Mouse (Mus musculus) forebrain, embryonic 14.5 days (tissue): Measurements from ENCODE around the gene Pop5. TPM values are rescaled to one million over a fixed set of nuclear protein-coding genes. Genes with fewer than 3 reads are reported as not detected.
A peak's percentile ranks its signal among the peaks of the same experiment; 100 is the strongest.

Experiments used
- ATAC-seq: fragments of 200-750 bp; cut with Nextera tagmentation; 2 replicates; pipeline ENCODE4 v1.8.0; 2017; ENCODE audit warnings: mild to moderate bottlenecking, moderate library complexity
- DNase-seq: peaks from one replicate; pipeline ENCODE4 v3.0.0-alpha.2; 2015; ENCODE audit warnings: low spot score
- H3K27ac ChIP-seq: fragments of 300-500 bp; sonication (generic); 2 replicates; pipeline ENCODE4 v1.5.1; 2014; ENCODE audit warnings: low read depth, mild to moderate bottlenecking, control low read depth, low read length, moderate library complexity
- H3K27me3 ChIP-seq: fragments of 300-500 bp; sonication (generic); replicated peaks from 2 replicates; pipeline ENCODE4 v1.6.1; 2014; ENCODE audit warnings: low read length, control low read depth, mixed read lengths; ENCODE audit not compliant: control insufficient read depth, insufficient read depth
- H3K36me3 ChIP-seq: fragments of 300-500 bp; sonication (generic); 2 replicates; pipeline ENCODE4 v1.6.1; 2014; ENCODE audit warnings: low read length, control low read depth; ENCODE audit not compliant: control insufficient read depth, insufficient read depth
- H3K4me1 ChIP-seq: fragments of 300-500 bp; sonication (generic); 2 replicates; pipeline ENCODE4 v1.6.1; 2014; ENCODE audit warnings: antibody characterized with exemption, low read length, control low read depth; ENCODE audit not compliant: control insufficient read depth, insufficient read depth
- H3K4me2 ChIP-seq: fragments of 300-500 bp; sonication (generic); 2 replicates; pipeline ENCODE4 v1.6.1; 2014; ENCODE audit warnings: mild to moderate bottlenecking, control low read depth, low read length
- H3K4me3 ChIP-seq: fragments of 300-500 bp; sonication (generic); 2 replicates; pipeline ENCODE4 v1.5.1; 2014; ENCODE audit warnings: low read depth, low read length, control low read depth
- H3K9ac ChIP-seq: fragments of 300-500 bp; sonication (generic); 2 replicates; pipeline ENCODE4 v1.6.1; 2014; ENCODE audit warnings: mild to moderate bottlenecking, low read length, control low read depth, moderate library complexity
- H3K9me3 ChIP-seq: fragments of 300-500 bp; sonication (generic); replicated peaks from 2 replicates; pipeline ENCODE4 v1.6.1; 2016; ENCODE audit warnings: low read length, control low read depth, mixed read lengths; ENCODE audit not compliant: control insufficient read depth
- WGBS: fragments of 180-500 bp; shearing (Covaris S2); extraction: QIAGEN DNeasy Blood & Tissue Kit; methylation state at CpG from one replicate; pipeline ENCODE4 v1.1.7; 2014; 5-methylcytosine and 5-hydroxymethylcytosine counted together
- polyA plus RNA-seq: library from polyadenylated mRNA; unstranded; fragments of >200 nt; fragmentation: Nextera tagmentation; extraction: Ambion mirVana; gene quantifications from 2 replicates; pipeline ENCODE4 v1.2.1, GENCODE M21; 2014

The Pop5 gene
- polyA plus RNA-seq, 1 experiment from 2014 or later, result 105 TPM

DNA sequence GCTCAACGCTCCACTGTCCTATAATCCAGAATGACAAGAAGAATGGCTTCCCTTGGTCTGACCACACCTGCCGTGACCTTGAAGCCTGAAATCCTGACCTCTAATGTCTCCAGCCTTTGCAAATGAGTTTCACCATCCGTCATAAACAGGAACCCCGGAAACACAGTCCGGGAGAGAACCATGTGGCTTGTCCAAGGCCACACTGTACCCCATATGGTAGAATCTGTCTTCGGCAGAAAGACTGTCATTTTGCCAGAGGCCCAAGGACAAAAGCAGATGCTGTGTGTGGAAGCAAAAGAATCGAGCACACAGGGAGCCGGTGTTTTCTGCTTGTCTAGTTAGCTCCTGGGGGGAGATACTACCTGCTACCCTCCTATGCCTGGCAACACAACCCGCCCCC, 23.2 kb upstream of the Pop5 start:
- H3K4me3 ChIP-seq, result no peak overlapping the region
- H3K27me3 ChIP-seq, result 0 out of 2 replicates have a peak, but pooled peaks cover 3% of the 10 kb centered on the region
- no peak for ATAC-seq
- no peak overlapping the region for H3K9ac ChIP-seq
- peak overlapping the region; percentile 9; the same call in 1 of the 2 replicates for H3K27ac ChIP-seq
- DNase-seq, result no peak
- H3K4me2 ChIP-seq, result no peak overlapping the region
- no peaks in the 10 kb centered on the region for H3K36me3 ChIP-seq
- 66% methylated on average over 9 of the region's 9 CpGs for WGBS
- no peaks in the 10 kb centered on the region for H3K9me3 ChIP-seq
- peaks cover 7% of the 10 kb centered on the region for H3K4me1 ChIP-seq

DNA sequence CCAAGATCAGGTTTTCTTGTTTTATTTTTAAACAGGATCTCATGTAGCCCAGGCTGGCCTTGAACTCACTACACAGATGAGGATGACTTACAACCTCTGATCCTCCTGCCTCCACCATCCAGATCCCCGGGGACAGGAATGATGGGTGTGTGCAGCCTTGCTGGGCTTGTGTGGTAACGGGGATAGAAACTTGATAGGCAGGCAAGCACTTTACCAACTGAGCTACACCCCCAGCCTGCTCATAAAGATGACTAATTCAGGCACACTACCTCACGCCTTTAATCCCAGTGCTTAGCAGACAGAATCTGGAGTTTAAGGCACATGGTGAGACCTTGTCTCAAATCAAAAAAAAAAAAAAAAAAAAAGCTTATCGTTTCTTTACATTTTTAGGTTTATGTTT, 22.8 kb upstream of the Pop5 start:
- ATAC-seq (no peak), DNase-seq (no peak)
- no peaks in the 10 kb centered on the region for H3K9me3 ChIP-seq
- H3K4me3 ChIP-seq, result no peak overlapping the region
- WGBS, result 69% methylated on average over 4 of the region's 4 CpGs
- H3K27me3 ChIP-seq, result 0 out of 2 replicates have a peak, but pooled peaks cover 3% of the 10 kb centered on the region
- H3K4me1 ChIP-seq, result peaks cover 7% of the 10 kb centered on the region
- H3K9ac ChIP-seq, result no peak overlapping the region
- H3K36me3 ChIP-seq, result no peaks in the 10 kb centered on the region
- H3K4me2 ChIP-seq, result no peak overlapping the region
- H3K27ac ChIP-seq, result peak overlapping the region; percentile 9; the same call in 1 of the 2 replicates

DNA sequence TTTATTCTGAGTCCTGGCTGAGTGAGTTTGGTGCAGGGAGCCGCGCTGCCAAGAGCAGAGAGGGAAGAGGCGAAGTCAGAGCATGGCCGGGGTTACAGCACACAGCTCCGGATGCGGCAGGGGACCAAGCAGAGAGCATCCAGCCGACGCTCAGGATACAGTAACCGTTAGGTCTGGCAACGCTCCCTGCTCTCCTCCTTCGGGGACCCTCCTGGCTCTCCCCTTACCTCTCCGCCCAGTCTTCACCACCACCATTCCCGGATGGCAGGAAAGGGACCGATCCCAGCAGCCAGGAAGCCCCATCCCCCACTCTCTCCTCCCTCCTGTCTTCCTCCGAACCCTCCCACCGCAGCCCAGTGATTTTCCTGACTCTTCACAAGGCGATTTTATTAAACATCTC, 20.8 kb upstream of the Pop5 start:
- no peaks in the 10 kb centered on the region for H3K36me3 ChIP-seq
- H3K27ac ChIP-seq, result 0 out of 2 replicates have a peak overlapping the region, but pooled peaks have one; percentile 34
- H3K4me1 ChIP-seq, result peaks cover 7% of the 10 kb centered on the region
- peak overlapping the region; percentile 31 for H3K4me3 ChIP-seq
- 0% methylated on average over 17 of the region's 17 CpGs for WGBS
- H3K9ac ChIP-seq, result peak overlapping the region; percentile 63
- DNase-seq (peak; percentile 74), ATAC-seq (peak; percentile 79)
- H3K27me3 ChIP-seq, result 0 out of 2 replicates have a peak, but pooled peaks cover 3% of the 10 kb centered on the region
- no peaks in the 10 kb centered on the region for H3K9me3 ChIP-seq
- peak overlapping the region; percentile 48 for H3K4me2 ChIP-seq

DNA sequence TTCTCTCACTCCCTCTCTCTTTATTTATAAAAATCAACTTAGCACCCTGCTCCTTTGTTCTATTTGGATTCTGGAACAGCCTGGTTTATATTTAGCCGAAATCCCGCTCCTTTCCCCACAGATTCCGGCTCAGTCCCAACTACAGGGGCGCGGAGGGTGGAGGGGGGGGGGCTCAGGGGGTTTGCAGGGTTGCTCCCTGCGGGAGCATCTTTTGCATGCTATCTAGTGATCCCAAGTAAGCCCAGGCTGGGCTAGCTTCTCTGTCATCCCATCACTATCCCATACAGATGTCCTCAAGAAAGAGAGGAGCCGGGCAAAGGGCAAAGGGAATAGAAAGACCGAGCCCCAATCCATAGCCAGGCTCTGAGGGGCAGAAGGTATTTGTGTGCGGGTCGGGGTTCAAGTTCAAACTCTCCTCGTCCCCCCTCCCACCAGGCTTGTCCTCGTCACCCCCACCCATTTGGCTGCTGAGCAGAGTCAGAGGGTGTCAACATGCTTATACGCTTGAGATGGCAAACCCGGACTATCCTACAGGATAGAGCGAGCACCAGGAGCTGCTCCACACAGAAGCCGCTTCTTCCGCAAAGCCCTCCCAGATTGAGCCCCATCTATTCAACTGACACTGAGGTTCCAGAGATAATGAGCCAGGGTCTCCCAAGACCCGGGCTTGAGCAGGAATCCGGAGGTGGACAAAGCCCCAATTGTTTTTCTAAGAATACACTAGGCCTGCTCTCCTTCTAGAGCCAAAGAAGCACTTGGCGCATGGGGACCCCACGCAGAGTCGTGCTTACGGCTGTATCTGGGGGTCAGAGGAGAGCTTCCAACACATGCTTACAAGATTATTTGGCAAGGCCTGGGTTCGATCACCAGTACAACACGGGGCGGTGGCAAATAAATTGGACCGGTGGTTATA, 20.1 kb upstream of the Pop5 start:
- peaks cover 7% of the 10 kb centered on the region for H3K4me1 ChIP-seq
- peak overlapping the region; percentile 31 for H3K4me3 ChIP-seq
- 0 out of 2 replicates have a peak, but pooled peaks cover 3% of the 10 kb centered on the region for H3K27me3 ChIP-seq
- ATAC-seq (peak; percentile 81), DNase-seq (no peak)
- 9% methylated on average over 27 of the region's 27 CpGs for WGBS
- peak overlapping the region; percentile 34; the same call in 1 of the 2 replicates for H3K27ac ChIP-seq
- H3K9ac ChIP-seq, result peak overlapping the region; percentile 63
- no peaks in the 10 kb centered on the region for H3K36me3 ChIP-seq
- peak overlapping the region; percentile 48 for H3K4me2 ChIP-seq
- H3K9me3 ChIP-seq, result no peaks in the 10 kb centered on the region

DNA sequence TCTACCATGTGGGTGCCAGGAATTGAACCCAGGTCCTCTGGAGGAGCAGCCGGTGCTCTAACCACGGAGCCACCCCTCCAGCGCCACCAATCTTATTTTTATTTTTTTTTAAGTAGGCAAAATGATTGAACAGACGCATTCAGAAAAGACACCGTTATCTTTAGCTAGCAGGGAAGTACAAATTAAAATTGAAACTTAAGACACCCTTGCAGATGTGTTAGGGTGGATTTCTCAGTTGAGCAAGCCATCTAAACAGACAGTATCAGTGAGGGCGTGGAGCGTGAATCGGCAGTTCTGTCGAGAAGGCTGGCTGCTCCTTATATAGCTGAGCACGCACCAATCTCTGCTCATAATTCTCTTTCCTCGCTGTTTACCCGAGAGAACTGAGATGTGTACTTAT, 17.6 kb upstream of the Pop5 start:
- H3K4me2 ChIP-seq, result no peak overlapping the region

DNA sequence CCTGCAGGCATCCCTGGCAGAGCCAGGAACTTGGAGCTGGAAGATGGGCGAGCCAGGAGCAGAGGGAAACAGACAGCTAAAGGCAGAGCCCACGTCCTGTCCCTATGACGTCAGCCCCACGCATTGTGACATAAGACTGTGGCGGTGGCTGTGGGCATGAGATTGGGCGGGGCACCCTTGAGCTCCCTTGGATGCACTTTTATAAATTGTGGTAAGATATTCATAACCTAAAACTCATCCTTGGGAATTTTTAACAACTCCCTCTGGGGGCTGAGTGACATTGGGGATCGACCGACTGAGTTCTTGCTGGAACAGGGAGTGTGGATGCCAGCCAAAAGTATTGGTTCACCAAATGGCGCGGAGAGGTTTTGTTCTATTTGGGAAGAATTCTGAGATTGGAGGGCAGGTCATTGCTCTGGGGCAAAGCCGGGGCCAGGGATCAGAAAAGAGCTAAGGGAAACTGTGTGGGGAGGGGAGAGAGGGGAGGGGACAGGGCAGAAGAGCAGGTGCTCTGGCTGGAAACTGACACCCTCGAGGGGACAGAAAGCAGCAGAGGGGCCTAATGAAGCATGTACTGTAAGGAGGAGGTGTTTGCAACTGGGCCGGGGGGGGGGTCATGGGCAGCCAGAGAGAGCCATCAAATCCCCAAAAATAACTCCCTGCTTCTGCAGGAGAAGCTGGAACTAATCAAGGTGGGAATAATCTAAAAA, 14.6 kb upstream of the Pop5 start:
- ATAC-seq, result no peak
- Histone ChIP-seq H3K27ac (no peak overlapping the region), H3K27me3 (0 out of 2 replicates have a peak, but pooled peaks cover 3% of the 10 kb centered on the region), H3K9me3 (no peaks in the 10 kb centered on the region), H3K4me1 (no peaks in the 10 kb centered on the region), H3K36me3 (no peaks in the 10 kb centered on the region), H3K4me2 (no peak overlapping the region), H3K9ac (no peak overlapping the region), H3K4me3 (no peak overlapping the region)
- peak; percentile 43 for DNase-seq
- 25% methylated on average over 13 of the region's 13 CpGs for WGBS

More for the DNA sequence above, 17.6 kb upstream of the Pop5 start:
- no peak overlapping the region for H3K4me3 ChIP-seq
- no peak for ATAC-seq
- no peaks in the 10 kb centered on the region for H3K36me3 ChIP-seq
- peaks cover 7% of the 10 kb centered on the region for H3K4me1 ChIP-seq
- 0 out of 2 replicates have a peak, but pooled peaks cover 3% of the 10 kb centered on the region for H3K27me3 ChIP-seq
- H3K9ac ChIP-seq, result no peak overlapping the region
- no peak overlapping the region for H3K27ac ChIP-seq
- H3K9me3 ChIP-seq, result no peaks in the 10 kb centered on the region
- WGBS, result 95% methylated on average over 12 of the region's 12 CpGs
- no peak for DNase-seq

DNA sequence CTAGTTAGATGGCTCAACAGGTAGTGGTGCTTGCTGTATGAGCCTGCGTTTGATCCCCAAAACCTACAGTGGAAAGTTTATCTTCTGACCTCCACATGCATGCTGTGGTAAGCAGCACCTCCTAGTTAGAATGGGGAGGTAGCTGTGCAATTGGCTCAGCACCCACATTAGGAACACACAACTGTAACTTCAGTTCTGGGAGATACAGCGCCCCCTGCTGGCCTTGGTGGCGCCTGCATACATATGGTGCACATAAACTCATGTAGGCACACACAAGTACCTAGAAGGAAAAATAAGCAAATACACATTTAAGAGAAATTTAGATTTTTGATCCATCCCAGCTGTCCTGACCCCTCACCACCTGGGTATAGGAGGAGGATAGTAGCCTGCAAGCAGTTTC, 13.2 kb upstream of the Pop5 start:
- no peak for ATAC-seq
- H3K4me1 ChIP-seq, result no peaks in the 10 kb centered on the region
- no peaks in the 10 kb centered on the region for H3K27me3 ChIP-seq
- H3K9ac ChIP-seq, result no peak overlapping the region
- H3K4me3 ChIP-seq, result no peak overlapping the region
- H3K36me3 ChIP-seq, result no peaks in the 10 kb centered on the region
- no peak overlapping the region for H3K27ac ChIP-seq
- no peaks in the 10 kb centered on the region for H3K9me3 ChIP-seq
- 82% methylated on average over 3 of the region's 3 CpGs for WGBS
- H3K4me2 ChIP-seq, result no peak overlapping the region
- no peak for DNase-seq

DNA sequence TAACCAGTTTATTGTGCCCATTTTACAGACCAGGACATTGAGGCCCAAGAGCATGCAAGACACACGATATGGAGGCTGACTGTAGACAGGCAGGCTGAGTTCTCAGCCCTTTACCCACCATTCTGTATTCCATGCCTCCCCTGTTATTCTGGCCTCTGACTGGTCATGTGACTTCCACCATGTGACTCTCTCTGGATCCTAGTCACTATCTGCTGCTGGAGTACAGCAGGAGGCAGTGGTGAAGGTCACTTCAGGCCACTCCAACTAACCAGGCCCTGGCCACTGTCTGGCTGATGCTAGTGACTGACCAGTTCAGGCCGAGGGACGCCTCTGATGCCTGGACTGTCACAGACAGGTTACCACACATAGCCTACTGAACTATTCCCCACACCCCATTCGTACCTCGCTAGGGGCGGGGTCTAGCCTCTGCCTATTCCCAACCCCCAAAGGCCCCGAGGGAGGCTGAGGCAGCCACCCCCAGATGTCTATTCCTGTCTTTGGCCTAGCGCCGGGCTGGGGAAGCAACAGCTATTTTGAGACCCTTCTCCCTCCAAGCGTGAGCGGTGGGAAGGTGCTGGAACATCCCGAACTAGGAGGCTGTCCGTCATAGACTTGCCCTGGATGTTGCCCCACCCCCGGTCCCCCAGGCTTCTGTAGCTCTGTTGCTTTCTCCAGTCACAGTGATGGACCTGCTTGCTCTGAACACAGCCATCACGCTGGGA, 4.6 kb upstream of the Pop5 start:
- no peaks in the 10 kb centered on the region for H3K36me3 ChIP-seq
- DNase-seq (no peak), ATAC-seq (no peak)
- peaks cover 2% of the 10 kb centered on the region; the same call in 1 of the 2 replicates for H3K4me1 ChIP-seq
- H3K9me3 ChIP-seq, result no peaks in the 10 kb centered on the region
- no peak overlapping the region for H3K27ac ChIP-seq
- WGBS, result 55% methylated on average over 15 of the region's 15 CpGs
- H3K4me3 ChIP-seq, result no peak overlapping the region
- H3K27me3 ChIP-seq, result no peaks in the 10 kb centered on the region
- no peak overlapping the region for H3K4me2 ChIP-seq
- H3K9ac ChIP-seq, result no peak overlapping the region
